Mouse (Mus musculus) thymus, adult 2 months (tissue): ENCODE data around the gene Kalrn.

Experiments
- CTCF ChIP-seq: fragments of 200-500 bp; IDR thresholded peaks from 2 replicates; pipeline ENCODE4 v1.5.1; 2012; ENCODE audit warnings: mild to moderate bottlenecking, control low read depth, low read length, moderate library complexity, borderline replicate concordance; ENCODE audit not compliant: control insufficient read depth, poor library complexity, insufficient read depth; ENCODE audit errors: extremely low read depth
- POLR2A ChIP-seq: fragments of 200-500 bp; IDR thresholded peaks from 2 replicates; pipeline ENCODE4 v1.6.1; 2012; ENCODE audit warnings: mild to moderate bottlenecking, low read length, control low read depth, moderate library complexity; ENCODE audit not compliant: control insufficient read depth, poor library complexity, insufficient read depth; ENCODE audit errors: extremely low read depth

DNA sequence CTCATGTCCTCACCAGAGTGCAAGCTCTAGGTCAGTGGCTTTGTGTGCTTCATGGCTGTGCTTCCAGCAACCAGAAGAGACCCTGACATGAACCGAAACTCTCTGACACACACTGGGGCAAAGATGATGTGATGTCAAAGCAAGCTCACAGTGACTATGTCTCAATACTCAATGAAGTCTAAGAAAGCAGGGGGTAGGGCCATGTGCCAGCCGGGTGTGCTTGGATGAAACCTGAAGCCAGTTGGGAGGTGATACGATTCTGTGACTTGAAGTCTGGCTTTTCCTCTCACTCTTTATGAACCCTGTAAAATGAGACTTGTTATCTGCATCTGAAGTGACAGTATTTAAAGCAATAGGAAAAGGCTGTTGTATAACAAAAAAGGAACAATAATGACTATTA, 501.2 kb downstream of the Kalrn start:
- TF ChIP-seq POLR2A (no peak), CTCF (no peak)
